Mouse (Mus musculus) layer of hippocampus, adult 18-20 months (tissue): ENCODE data around the gene Slc9a5. TPM values are rescaled to one million over a fixed set of nuclear protein-coding genes. Genes with fewer than 3 reads are reported as not detected.

Source experiments
- DNase-seq, 2 experiments: peaks; one replicate each; pipeline ENCODE4 v3.0.0; 2022; ENCODE audit warnings: low spot score in 2 of 2
- total RNA-seq, 2 experiments: library from RNA; stranded (reverse); gene quantifications; 2 replicates each; pipeline ENCODE4 v1.2.3; 2021

Gene Slc9a5
- total RNA-seq, 2 experiments from 2014 or later = 11.9 to 13.0 TPM

- no peak for DNase-seq
Measured at GRCm38 (mm10) chr8:105353583-105354135, 5.0 kb downstream of the Slc9a5 start.

DNA sequence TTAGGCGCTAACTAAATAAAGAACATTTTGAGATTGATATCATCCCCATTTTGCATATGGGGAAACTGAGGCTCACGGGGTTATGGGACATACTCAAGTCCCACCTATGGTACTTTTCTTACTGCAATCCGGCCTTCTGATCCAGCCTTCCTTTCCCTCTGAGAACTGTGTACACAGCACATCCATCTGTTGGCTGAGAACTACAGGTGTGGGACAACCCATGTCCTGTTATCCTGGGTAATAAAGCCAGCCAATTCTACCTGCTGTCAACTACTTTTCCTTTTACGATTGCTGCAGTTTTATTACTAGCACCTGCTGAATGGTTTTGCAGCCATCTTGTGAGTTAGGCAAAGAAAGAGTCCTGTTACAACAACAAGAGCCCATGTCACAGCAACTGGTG is 5.9 kb downstream of the Slc9a5 start:
- DNase-seq = no peak

DNA sequence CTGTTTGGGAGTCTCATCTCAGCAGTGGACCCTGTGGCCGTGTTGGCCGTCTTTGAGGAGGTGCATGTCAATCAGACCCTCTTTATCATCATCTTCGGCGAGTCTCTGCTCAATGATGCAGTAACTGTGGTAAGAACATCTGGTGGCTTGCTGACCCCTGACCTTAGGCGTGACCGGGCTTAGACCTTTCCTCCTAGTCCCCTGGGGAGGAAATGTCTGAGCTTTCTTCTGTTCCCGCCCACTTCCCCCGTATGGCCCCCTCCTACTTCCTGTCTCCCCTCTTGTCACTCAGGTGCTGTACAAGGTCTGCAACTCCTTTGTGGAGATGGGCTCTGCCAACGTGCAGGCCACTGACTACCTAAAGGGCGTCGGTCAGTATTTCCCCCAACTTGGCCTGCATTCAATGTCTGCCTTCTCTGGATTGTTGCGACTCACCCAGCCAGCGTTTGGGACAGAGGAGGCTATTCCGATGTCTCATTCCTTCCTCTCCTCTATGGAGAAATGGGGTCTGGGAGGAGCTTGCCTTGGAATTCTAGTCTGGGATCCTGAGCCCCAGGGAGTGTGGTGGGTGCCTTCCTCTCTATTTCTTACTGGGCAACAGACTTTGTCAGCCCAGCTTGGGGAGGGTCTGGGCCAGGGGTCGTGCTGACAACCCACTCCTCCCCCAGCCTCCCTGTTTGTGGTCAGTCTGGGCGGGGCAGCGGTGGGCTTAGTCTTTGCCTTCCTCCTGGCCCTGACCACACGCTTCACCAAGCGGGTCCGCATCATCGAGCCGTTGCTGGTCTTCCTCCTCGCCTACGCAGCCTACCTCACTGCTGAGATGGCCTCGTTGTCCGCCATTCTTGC is 6.8 kb downstream of the Slc9a5 start:
- no peak for DNase-seq

- no peak for DNase-seq
Measured at GRCm38 (mm10) chr8:105356681-105357080, 8.0 kb downstream of the Slc9a5 start.

DNA sequence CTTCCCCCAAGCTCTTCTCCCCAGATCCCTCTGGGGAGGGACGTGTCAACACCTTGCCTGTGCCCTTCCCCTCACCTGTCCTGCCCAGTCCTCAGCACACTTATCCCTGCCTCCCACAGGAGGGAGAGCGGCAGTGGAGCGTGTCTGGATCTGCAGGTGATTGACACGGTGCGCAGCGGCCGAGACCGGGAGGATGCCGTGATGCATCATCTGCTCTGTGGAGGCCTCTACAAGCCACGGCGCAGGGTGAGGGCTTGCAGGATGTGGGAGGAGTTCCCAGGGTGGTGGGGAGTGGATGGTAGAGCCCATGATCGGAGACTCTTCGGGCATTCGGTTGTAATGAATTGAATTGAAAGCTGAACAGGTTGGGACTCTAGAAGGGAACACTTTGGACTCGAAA is 10.6 kb downstream of the Slc9a5 start:
- DNase-seq = no peak

DNA sequence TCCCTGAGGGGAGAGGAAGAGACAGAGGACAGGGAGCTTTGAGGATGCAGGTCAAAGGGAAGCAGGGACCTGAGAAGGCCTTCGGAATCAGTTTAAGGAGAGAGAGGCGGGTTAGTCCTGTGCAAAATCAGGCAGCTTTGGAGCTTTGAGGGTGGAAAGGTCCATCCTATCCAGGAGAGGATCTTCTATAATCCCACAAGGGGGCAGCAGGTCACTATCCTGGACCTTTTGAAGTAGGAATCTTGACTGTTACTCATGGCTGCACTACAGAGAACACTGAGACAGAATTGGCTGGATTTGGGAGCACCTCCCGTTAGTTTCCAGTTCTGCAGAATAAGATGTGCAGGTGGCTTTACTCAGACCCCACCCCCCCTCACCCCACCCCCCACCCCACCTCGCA is 11.0 kb downstream of the Slc9a5 start:
- DNase-seq = no peak

DNA sequence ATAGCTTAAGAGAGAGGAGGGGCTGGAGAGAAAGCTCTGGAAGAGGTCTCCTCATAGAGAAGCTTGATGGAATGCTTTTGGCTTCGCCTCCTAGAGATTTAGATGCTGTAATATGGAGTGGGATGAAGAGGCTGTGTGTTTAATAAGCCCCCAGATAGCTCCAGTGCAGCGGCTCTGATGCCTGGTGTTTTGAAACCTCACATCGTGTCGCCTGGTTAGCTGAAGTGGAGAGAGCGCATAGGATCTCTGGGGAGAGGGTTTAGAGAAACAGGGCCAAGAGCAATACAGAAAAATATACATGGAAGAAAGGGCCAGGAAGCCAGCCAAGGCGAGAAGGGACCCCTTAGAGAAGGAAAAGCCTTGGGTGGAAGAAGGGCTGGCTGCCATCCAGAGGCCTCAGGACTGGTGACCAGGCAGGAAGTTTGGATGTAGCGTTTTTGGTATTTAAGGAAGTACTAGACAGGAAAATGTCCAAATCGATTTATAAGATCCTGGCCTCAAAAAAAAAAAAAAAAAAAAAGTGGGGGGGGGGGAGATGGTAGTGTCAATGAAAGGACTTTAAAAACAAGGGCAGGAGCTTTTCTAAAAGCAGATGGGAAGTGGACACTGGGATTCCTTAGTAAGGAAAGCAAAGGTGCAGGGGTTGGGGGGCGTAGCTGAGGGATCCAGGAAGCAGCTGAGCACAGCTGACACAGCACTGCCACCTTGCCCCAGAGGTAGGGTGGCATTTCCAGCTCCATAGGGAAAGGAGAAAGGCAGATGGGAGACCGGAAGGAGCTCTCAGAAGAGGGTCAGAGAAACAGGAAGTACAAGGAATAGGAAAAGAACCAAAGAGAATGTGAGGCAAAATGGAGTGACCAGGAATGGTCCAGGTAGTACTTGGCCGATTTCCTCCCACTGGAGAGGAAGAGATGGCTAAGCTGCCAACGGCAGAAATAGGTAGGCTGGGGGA is 13.4 kb downstream of the Slc9a5 start:
- DNase-seq = no peak

DNA sequence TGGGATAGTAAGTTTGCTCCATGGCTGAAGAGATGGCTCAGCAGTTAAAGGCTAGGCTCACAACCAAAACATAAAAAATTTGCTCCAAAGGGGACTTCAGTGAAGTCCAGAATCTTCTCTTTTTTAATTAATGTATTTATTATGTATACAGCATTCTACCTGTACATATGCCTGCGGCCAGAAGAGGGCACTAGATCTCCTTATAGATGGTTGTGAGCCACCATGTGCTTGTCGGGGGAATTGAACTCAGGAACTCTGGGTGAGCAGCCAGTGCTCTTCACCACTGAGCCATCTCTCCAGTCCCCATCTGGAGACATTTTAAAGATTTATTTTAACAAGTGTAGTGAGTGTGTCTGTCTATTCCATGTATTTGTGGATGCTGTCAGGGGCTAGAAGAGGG is 18.5 kb downstream of the Slc9a5 start:
- no peak for DNase-seq

- DNase-seq = no peak
Measured at GRCm38 (mm10) chr8:105372473-105372872, 23.8 kb downstream of the Slc9a5 start.

DNA sequence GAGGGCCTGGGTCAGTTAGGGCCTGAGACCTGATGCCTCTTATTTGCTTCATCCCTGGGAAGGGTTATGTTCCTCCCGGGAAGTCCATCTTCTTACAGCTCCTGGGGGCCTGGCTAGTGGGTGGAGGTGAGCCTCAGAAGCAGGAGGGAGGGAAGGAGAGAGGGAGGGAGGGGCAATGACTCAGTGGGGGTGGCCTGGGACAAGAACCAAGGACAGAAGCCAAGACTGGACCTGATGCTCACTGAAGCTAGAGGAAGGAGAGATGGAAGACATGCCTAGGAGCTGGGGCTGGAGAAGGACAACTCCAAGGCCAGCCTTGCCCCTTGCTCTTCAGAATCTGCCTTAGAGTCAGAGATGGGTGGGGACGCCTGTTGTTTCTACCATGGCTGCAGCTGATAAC is 24.4 kb downstream of the Slc9a5 start, which contains the start of gene Plekhg4:
Gene Plekhg4, plus strand, starts transcription at position 243 of the 400 bp plus-strand sequence.
- no peak for DNase-seq

DNA sequence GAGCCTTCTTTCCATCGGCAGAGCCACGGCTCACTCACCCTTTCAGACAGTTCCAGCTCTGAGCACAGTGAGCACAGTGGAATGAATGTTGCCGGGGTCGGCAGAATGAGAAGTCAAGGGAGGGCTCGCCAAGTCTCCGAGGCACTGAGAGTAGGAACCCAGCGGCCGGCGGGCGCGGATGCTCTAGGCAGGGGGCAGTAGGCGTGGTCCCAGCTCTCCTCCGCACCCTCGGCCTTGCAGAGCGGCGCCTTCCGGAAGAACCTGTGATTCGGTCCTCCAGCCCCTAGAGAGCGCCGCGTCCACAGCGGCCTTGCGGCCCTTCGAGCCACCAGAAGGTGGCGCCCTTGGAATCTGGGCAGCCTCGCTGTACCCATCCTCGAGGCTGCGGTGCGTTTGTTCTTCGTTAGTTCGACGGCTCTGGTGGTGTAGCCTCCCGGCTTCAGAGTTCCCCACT is 25.9 kb downstream of the Slc9a5 start:
- no peak for DNase-seq

- DNase-seq = no peak
Measured at GRCm38 (mm10) chr8:105378673-105379072, 30.0 kb downstream of the Slc9a5 start.

- no peak for DNase-seq
Measured at GRCm38 (mm10) chr8:105380308-105380707, 31.7 kb downstream of the Slc9a5 start.

- DNase-seq = no peak
Measured at GRCm38 (mm10) chr8:105384070-105384469, 35.4 kb downstream of the Slc9a5 start.

DNA sequence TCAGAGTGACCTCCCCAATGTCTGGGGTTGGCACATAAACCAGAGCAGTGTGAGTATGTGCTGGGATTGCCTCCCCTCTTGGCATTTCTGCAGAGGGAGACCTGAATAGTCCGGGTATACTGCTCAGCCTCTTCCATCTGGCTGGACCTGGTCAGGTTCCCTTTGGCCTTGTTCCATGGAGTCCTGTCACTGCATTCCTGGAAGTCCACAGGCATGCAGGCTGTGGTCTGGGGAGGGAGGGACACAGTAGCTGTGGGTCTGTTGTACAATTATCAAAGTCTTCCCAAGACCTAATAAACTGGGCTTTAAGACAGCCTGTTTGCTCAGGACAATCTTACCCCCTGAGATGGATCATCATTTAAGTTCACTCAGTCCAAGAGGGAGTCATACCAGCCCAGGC is 38.5 kb downstream of the Slc9a5 start:
- no peak for DNase-seq

GRCm38 (mm10) chr8:105389096-105389495 is 40.5 kb downstream of the Slc9a5 start:
- no peak for DNase-seq

DNA sequence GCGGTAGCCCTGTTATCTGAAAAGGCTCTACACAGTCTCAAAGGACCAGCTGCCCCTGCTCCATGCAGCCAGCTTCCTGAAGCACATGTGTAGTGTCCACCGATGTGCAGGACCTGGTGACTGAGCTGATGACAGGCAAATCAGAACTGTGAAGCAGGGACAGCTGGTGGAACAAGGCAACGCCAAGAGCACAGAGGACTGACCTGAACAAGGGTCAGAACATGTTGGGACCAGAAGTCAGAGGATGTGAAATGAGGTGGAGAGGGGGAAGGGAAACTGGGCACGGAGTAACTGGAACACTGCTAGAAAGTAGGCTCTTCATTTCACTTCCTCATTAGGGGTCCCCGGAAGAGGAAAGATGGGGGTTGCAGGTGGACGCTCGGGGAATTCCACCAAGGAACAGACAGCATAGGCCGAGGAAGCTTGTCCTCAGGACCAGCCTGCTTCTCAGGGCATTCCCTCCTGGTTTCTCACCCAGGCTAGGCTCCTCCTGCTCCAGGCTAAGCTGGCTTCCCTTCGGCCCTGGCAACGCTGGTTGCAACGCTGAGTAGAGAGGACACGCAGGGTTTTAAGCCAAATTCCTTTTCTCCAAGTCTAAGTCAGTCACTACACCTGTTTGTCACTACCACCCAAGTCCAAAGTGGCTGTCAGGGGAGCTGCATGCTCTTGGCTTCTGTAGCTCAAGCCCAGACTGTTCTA is 44.6 kb downstream of the Slc9a5 start:
- DNase-seq = no peak

DNA sequence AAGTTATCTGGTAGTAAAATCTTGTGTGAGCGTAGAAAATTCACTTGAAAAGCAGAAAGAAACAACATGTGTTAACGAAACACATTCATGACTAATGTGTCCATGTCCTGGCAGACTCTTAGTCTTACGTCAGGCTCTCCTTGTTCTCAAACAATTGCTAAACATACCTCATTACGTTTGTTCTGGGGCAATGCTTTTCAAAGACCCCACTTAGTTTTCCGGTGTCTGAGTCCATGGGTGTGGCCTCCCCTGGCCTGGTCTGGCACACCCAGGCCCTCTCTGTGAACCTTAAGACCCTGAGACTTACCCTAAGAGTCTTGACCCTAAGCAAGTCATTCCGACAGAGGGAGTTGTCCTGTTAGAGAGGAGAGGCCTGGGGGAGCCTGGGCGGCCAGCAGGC is 45.3 kb downstream of the Slc9a5 start:
- no peak for DNase-seq

GRCm38 (mm10) chr8:105397747-105398146 is 49.1 kb downstream of the Slc9a5 start:
- peak; percentile 11 to 61 for DNase-seq

- DNase-seq = no peak
Measured at GRCm38 (mm10) chr8:105400016-105400415, 51.4 kb downstream of the Slc9a5 start.

DNA sequence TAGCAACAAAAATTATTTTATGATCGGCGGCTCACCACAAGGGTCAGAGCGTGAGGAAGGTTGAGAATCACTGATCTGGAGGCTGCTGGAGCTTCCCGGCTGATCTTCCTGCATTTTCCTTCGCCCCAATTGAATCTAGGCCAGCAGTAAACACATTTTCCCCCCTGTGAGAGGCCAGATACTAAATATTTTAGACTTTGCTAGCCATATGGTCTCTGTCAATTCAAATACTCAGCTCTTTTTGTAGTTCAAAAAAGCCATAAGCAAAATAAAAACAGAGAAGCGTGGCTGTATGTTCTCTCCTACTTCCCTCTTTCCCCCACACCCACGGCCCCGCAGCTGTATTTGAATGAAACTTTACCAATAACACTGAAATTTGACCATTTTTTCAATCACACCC is 54.8 kb downstream of the Slc9a5 start:
- DNase-seq = no peak
